Mouse (Mus musculus) CH12.LX (cell line): Measurements from ENCODE around the gene Itgb7. TPM values are rescaled to one million over a fixed set of nuclear protein-coding genes. Genes with fewer than 3 reads are reported as not detected.

Source experiments
- DNase-seq: peaks from one replicate; pipeline ENCODE4 v3.0.0-alpha.2; 2013; ENCODE audit errors: extremely low read depth
- H3K27ac ChIP-seq: 2 replicates; pipeline ENCODE4 v1.5.1; 2012; ENCODE audit warnings: low read depth, mild to moderate bottlenecking, control low read depth, moderate library complexity; ENCODE audit not compliant: insufficient read depth
- H3K27me3 ChIP-seq: replicated peaks from 2 replicates; pipeline ENCODE3; 2012; ENCODE audit warnings: inconsistent platforms
- H3K36me3 ChIP-seq, 2 experiments: replicated peaks in 1 of 2; 2 replicates each; pipeline versions ENCODE3 to v1.6.1; 2012; ENCODE audit warnings: inconsistent platforms in 1 of 2, low read length in 1 of 2, mild to moderate bottlenecking in 1 of 2, mixed read lengths in 1 of 2, moderate library complexity in 1 of 2; ENCODE audit not compliant: control insufficient read depth in 1 of 2, insufficient read depth in 1 of 2
- H3K4me1 ChIP-seq, 2 experiments: 2 replicates each; pipeline ENCODE4 v1.6.1; 2012; ENCODE audit warnings: inconsistent platforms in 1 of 2, moderate library complexity in 1 of 2; ENCODE audit not compliant: insufficient read depth in 2 of 2, control insufficient read depth in 1 of 2
- H3K4me2 ChIP-seq: 2 replicates; pipeline ENCODE4 v1.6.1; 2012; ENCODE audit warnings: low read depth, mild to moderate bottlenecking, control low read depth; ENCODE audit not compliant: poor library complexity, insufficient read depth, severe bottlenecking
- H3K4me3 ChIP-seq, 3 experiments: fragments of 150-350 bp in 1 of 3; sonication (generic) in 1 of 3; replicated peaks in 1 of 3; 2 replicates each; pipeline versions ENCODE3 to v1.5.1; 2011 to 2012; ENCODE audit warnings: low read depth in 2 of 3, low read length in 2 of 3, mild to moderate bottlenecking in 2 of 3, moderate library complexity in 2 of 3, control low read depth in 1 of 3, improper control_type of control experiment in 1 of 3, inconsistent platforms in 1 of 3, mixed read lengths in 1 of 3; ENCODE audit not compliant: poor library complexity in 1 of 3
- H3K79me2 ChIP-seq: replicated peaks from 2 replicates; pipeline ENCODE4 v1.6.1; 2012; ENCODE audit warnings: mild to moderate bottlenecking, moderate library complexity; ENCODE audit not compliant: control insufficient read depth, poor library complexity, insufficient read depth, severe bottlenecking; ENCODE audit errors: extremely low read depth
- H3K9ac ChIP-seq: 2 replicates; pipeline ENCODE4 v1.6.1; 2012; ENCODE audit warnings: low read depth, mild to moderate bottlenecking, control low read depth, moderate library complexity; ENCODE audit not compliant: insufficient read depth
- H3K9me3 ChIP-seq: replicated peaks from 2 replicates; pipeline ENCODE3; 2012; ENCODE audit warnings: low read length, inconsistent platforms, mixed read lengths
- CHD1 ChIP-seq: IDR thresholded peaks from 2 replicates; pipeline ENCODE4 v1.6.1; 2012; ENCODE audit warnings: low read depth, low read length, improper control_type of control experiment, inconsistent platforms
- CTCF ChIP-seq, 2 experiments: IDR thresholded peaks in 1 of 2; conservative IDR thresholded peaks in 1 of 2; 2 replicates each; pipeline ENCODE4 v1.5.1; 2011 to 2012; ENCODE audit warnings: low read depth in 2 of 2, low read length in 2 of 2, improper control_type of control experiment in 1 of 2, inconsistent platforms in 1 of 2, mild to moderate bottlenecking in 1 of 2, moderate library complexity in 1 of 2
- ELF1 ChIP-seq: IDR thresholded peaks from 2 replicates; pipeline ENCODE4 v1.6.1; 2014; ENCODE audit warnings: low read depth, mild to moderate bottlenecking, inconsistent platforms, low read length, improper control_type of control experiment
- JUN ChIP-seq: IDR thresholded peaks from 2 replicates; pipeline ENCODE4 v1.6.1; 2011; ENCODE audit warnings: low read depth, mild to moderate bottlenecking, low read length, improper control_type of control experiment, moderate library complexity; ENCODE audit not compliant: insufficient read depth
- JUND ChIP-seq: conservative IDR thresholded peaks from 2 replicates; pipeline ENCODE4 v1.6.1; 2011; ENCODE audit warnings: low read depth, low read length, improper control_type of control experiment
- MAFK ChIP-seq: IDR thresholded peaks from 2 replicates; pipeline ENCODE4 v1.6.1; 2011; ENCODE audit warnings: low read length, improper control_type of control experiment; ENCODE audit not compliant: insufficient replicate concordance
- MAZ ChIP-seq: IDR thresholded peaks from 2 replicates; pipeline ENCODE4 v1.6.1; 2012; ENCODE audit warnings: low read depth, mild to moderate bottlenecking, inconsistent platforms, low read length, improper control_type of control experiment, moderate library complexity
- MEF2A ChIP-seq: IDR thresholded peaks from 2 replicates; pipeline ENCODE4 v1.6.1; 2014; ENCODE audit warnings: low read depth, mild to moderate bottlenecking, inconsistent platforms, low read length, improper control_type of control experiment, borderline replicate concordance
- MYC ChIP-seq: IDR thresholded peaks from 2 replicates; pipeline ENCODE4 v1.6.1; 2011; ENCODE audit warnings: low read depth, mild to moderate bottlenecking, improper control_type of control experiment, low read length
- NELFE ChIP-seq: IDR thresholded peaks from 2 replicates; pipeline ENCODE4 v1.6.1; 2011; ENCODE audit warnings: low read depth, low read length, improper control_type of control experiment
- NRF1 ChIP-seq: IDR thresholded peaks from 2 replicates; pipeline ENCODE4 v1.6.1; 2014; ENCODE audit warnings: low read depth, mild to moderate bottlenecking, inconsistent platforms, low read length, improper control_type of control experiment, moderate library complexity
- PAX5 ChIP-seq: IDR thresholded peaks from 2 replicates; pipeline ENCODE4 v1.6.1; 2012; ENCODE audit warnings: low read length, inconsistent platforms, mixed read lengths
- RAD21 ChIP-seq: IDR thresholded peaks from 2 replicates; pipeline ENCODE4 v1.6.1; 2011; ENCODE audit warnings: low read depth, mild to moderate bottlenecking, low read length, improper control_type of control experiment, moderate library complexity
- RCOR1 ChIP-seq: conservative IDR thresholded peaks from 2 replicates; pipeline ENCODE4 v1.6.1; 2012; ENCODE audit warnings: low read depth, mild to moderate bottlenecking, inconsistent platforms, low read length, improper control_type of control experiment
- SIN3A ChIP-seq: IDR thresholded peaks from 2 replicates; pipeline ENCODE4 v1.6.1; 2012; ENCODE audit warnings: low read length, improper control_type of control experiment, inconsistent platforms
- SMC3 ChIP-seq: IDR thresholded peaks from 2 replicates; pipeline ENCODE4 v1.6.1; 2011; ENCODE audit warnings: low read depth, low read length, improper control_type of control experiment
- TBP ChIP-seq: conservative IDR thresholded peaks from 2 replicates; pipeline ENCODE4 v1.6.1; 2011; ENCODE audit warnings: low read depth, low read length, improper control_type of control experiment
- TCF12 ChIP-seq: IDR thresholded peaks from 2 replicates; pipeline ENCODE4 v1.6.1; 2014; ENCODE audit warnings: low read depth, mild to moderate bottlenecking, inconsistent platforms, low read length, improper control_type of control experiment
- USF1 ChIP-seq: IDR thresholded peaks from 2 replicates; pipeline ENCODE4 v1.6.1; 2014; ENCODE audit warnings: low read depth, mild to moderate bottlenecking, inconsistent platforms, low read length, improper control_type of control experiment
- ZC3H11A ChIP-seq: IDR thresholded peaks from 2 replicates; pipeline ENCODE4 v1.6.1; 2012; ENCODE audit warnings: low read depth, mild to moderate bottlenecking, inconsistent platforms, low read length, improper control_type of control experiment
- ZKSCAN1 ChIP-seq: IDR thresholded peaks from 2 replicates; pipeline ENCODE4 v1.6.1; 2012; ENCODE audit warnings: low read depth, inconsistent platforms, low read length, improper control_type of control experiment, borderline replicate concordance
- ZMIZ1 ChIP-seq: IDR thresholded peaks from 2 replicates; pipeline ENCODE4 v1.6.1; 2012; ENCODE audit warnings: low read depth, mild to moderate bottlenecking, inconsistent platforms, low read length, improper control_type of control experiment
- ZNF384 ChIP-seq: IDR thresholded peaks from 2 replicates; pipeline ENCODE4 v1.6.1; 2012; ENCODE audit warnings: low read depth, low read length, improper control_type of control experiment, inconsistent platforms
- dilution Hi-C: fragments of 300-500 bp; cut with MboI; formaldehyde crosslinking; loops from 2 replicates; pipeline ENCODE4 v1.14.3; 2020; ENCODE audit warnings: low sequenced_read_pairs; ENCODE audit not compliant: extremely low pct_unique_long_range_greater_than_20kb, extremely low pct_ligation_motif_present
- in situ Hi-C: fragments of 300-500 bp; cut with MboI; formaldehyde crosslinking; loops from 3 replicates; pipeline ENCODE4 v1.14.3; 2019; ENCODE audit warnings: low sequenced_read_pairs, low pct_ligation_motif_present, low pct_unique_long_range_greater_than_20kb, mixed read lengths
- polyA plus RNA-seq: library from polyadenylated mRNA; unstranded; fragments of >175 nt; gene quantifications from 2 replicates; pipeline ENCODE4 v1.2.1, GENCODE M21; 2012; ENCODE audit warnings: low read depth; ENCODE audit not compliant: insufficient read length
- total RNA-seq, 2 experiments: library from RNA; depleted of rRNA; stranded (reverse); fragments of 300-350 nt in 1 of 2; fragments of >200 nt in 1 of 2; gene quantifications; 2 replicates each; pipeline ENCODE4 v1.2.3; 2012 to 2014

Gene Itgb7
- total and polyA plus RNA-seq, 3 experiments, result 1.8 to 17.7 (median 2.8) TPM

DNA sequence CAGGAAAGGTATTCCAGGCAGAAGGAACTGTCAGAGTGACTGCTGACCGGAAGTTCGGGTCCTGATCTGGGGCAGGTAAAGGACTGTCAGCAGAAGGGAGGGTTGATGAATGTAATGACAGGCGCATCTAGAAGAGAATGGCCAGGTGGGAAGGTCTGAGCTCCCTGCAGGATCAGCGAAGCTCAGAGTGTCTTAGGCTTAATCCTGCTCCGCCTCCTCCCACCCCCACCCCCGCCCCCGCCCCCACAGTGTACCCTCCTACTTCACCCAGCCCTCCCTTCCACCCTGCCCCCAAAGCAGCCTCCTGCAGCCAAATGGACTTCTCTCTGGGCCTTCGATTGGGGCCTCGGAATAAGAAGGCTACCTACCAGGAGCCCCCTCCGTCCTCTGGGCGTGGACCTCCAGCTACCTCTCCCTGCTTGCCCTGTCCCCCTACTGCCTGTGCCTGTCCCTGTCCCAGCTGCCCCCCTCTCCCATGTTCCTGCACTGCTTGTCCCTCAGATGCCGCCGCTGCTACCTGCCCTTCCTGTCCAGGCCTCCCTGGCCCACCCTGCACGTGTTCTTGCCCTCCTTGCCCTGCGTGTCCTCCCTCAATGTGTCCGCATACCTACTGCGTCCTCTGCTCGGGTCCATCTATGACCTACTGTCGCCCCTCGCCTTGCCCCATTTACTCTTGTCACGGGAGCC, 38.7 kb upstream of the Itgb7 start, which contains the start of gene Gm9918:
Gene Gm9918 (plus strand): TSS at position 290 of the 687 bp plus-strand sequence.
- TF ChIP-seq ELF1 (no peak), TBP (no peak), MAFK (no peak), SIN3A (no peak), MYC (no peak), RAD21 (no peak), ZC3H11A (no peak), USF1 (no peak), MEF2A (no peak), JUN (no peak), PAX5 (no peak), CHD1 (no peak), NELFE (no peak), SMC3 (no peak), MAZ (no peak), TCF12 (no peak), JUND (no peak), ZMIZ1 (no peak), RCOR1 (no peak)
- TF ChIP-seq, all 38 proteins: peak for 0
- Histone ChIP-seq H3K4me3 (no peak within 1 kb of the TSS), H3K27me3 (peaks cover 46% of the 10 kb centered on the region)

DNA sequence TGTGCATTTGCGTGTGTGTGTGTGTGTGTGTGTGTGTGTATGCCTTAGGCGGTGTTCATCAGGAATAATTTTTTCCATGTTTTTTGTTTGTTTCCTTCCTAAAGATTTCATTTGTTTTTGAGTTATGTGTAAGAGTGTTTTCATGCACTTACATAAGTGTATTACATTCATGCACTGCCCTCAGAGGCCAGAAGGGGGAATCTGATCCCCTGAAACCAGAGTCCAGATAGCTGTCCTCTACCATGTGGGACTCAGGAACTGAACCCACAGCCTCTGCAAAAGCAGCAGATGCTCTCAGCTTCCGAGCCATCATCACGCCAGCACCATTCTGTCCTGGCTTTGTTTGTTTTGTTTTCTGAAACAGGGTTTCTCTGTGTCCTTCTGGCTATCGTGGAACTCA, 33.8 kb upstream of the Itgb7 start:
- Histone ChIP-seq H3K4me2 (no peak overlapping the region), H3K79me2 (no peaks in the 10 kb centered on the region), H3K27ac (no peak overlapping the region), H3K27me3 (peaks cover 51% of the 10 kb centered on the region), H3K4me3 (no peak overlapping the region), H3K4me1 (peaks cover 9 to 19% of the 10 kb centered on the region in 2 experiments; a peak in 3 of 4 replicates), H3K9me3 (no peaks in the 10 kb centered on the region), H3K9ac (no peak overlapping the region), H3K36me3 (no peaks in the 10 kb centered on the region)
- in situ Hi-C loops (no loop called here), dilution Hi-C loops (no loop called here)
- TF ChIP-seq SMC3, result peak; percentile 39
- no peak for TF ChIP-seq ZKSCAN1
- TF ChIP-seq ZNF384, result no peak
- no peak for TF ChIP-seq ZMIZ1
- no peak for TF ChIP-seq NRF1
- TF ChIP-seq CTCF (conservative IDR thresholded peaks at IDR 0.05 in 1 of 2, IDR thresholded peaks at IDR 0.05 in 1 of 2; ENCODE audit: low read depth in 2 of 2, low read length in 2 of 2), result peak; percentile 32 to 53; a peak in 3 of 4 replicates
- no peak for TF ChIP-seq MYC
- TF ChIP-seq RAD21, result peak; percentile 36
- no peak for DNase-seq

More for the DNA sequence above, 38.7 kb upstream of the Itgb7 start, which contains the start of gene Gm9918:
- H3K9ac ChIP-seq, result no peak within 1 kb of the TSS
- H3K9me3 ChIP-seq, result no peaks in the 10 kb centered on the region
- dilution Hi-C loops, result no loop called here
- H3K79me2 ChIP-seq, result no peaks in the 10 kb centered on the region
- 0 out of 4 replicates have a peak, but pooled peaks cover 0 to 2% of the 10 kb centered on the region in 2 experiments for H3K4me1 ChIP-seq
- H3K4me2 ChIP-seq, result no peak within 1 kb of the TSS
- no peak for DNase-seq
- in situ Hi-C loops, result no loop called here
- no peak within 1 kb of the TSS for H3K27ac ChIP-seq
- H3K36me3 ChIP-seq, result no peaks in the 10 kb centered on the region
